Mouse (Mus musculus) left cerebral cortex, postnatal 14 days (tissue): ENCODE measurements at regions not wholly inside any gene's neighbourhood (a gene's known extent, or its start where the extent isn't known, plus 50 kb on each side); places are given as distances from the start of the nearest gene placed in this dataset.

Experiments used
- DNase-seq, 2 experiments: peaks; one replicate each; pipeline ENCODE4 v3.0.0; 2021 to 2022; ENCODE audit warnings: low spot score in 2 of 2, mixed read lengths in 1 of 2
- intact Hi-C: fragments of 180-260 bp; cut with DNase I; formaldehyde crosslinking; loops from one replicate; pipeline ENCODE4 v1.15.1; 2025

- intact Hi-C loops = no loop called here
- DNase-seq = no peak
These were observed 411.1 kb upstream of the Slc30a5 start for GRCm38 (mm10) chr13:101244326-101244725.

GRCm38 (mm10) chr13:101238860-101239259, 405.6 kb upstream of the Slc30a5 start:
- intact Hi-C loops = loop anchor here (5.0 kb wide), 4 partner anchors 248 to 453 kb away; no protein-coding TSS in a partner anchor
- DNase-seq = no peak

GRCm38 (mm10) chr13:101237035-101237434, 403.8 kb upstream of the Slc30a5 start:
- intact Hi-C loops = loop anchor here (5.0 kb wide), 4 partner anchors 250 to 455 kb away; no protein-coding TSS in a partner anchor
- no peak for DNase-seq

GRCm38 (mm10) chr13:101235846-101236245, 402.6 kb upstream of the Slc30a5 start:
- intact Hi-C loops = loop anchor here (5.0 kb wide), 4 partner anchors 251 to 456 kb away; no protein-coding TSS in a partner anchor

GRCm38 (mm10) chr13:101235110-101235509, 401.9 kb upstream of the Slc30a5 start:
- DNase-seq = no peak
- intact Hi-C loops = loop anchor here (5.0 kb wide), 4 partner anchors 252 to 457 kb away; no protein-coding TSS in a partner anchor

More at GRCm38 (mm10) chr13:101235846-101236245, 402.6 kb upstream of the Slc30a5 start:
- DNase-seq = no peak

- intact Hi-C loops = no loop called here
- no peak for DNase-seq
These were observed 401.3 kb upstream of the Slc30a5 start for GRCm38 (mm10) chr13:101234550-101234949.

GRCm38 (mm10) chr13:101233843-101234281, 400.6 kb upstream of the Slc30a5 start:
- intact Hi-C loops = no loop called here
- DNase-seq = no peak

- intact Hi-C loops = no loop called here
- peak; percentile 78 to 94 for DNase-seq
These were observed 400.1 kb upstream of the Slc30a5 start for GRCm38 (mm10) chr13:101233181-101233842.

- intact Hi-C loops = no loop called here
- DNase-seq = no peak
These were observed 396.6 kb upstream of the Slc30a5 start for GRCm38 (mm10) chr13:101229861-101230260.

GRCm38 (mm10) chr13:101225366-101225765, 392.1 kb upstream of the Slc30a5 start:
- intact Hi-C loops = no loop called here
- no peak for DNase-seq

- intact Hi-C loops = no loop called here
- no peak for DNase-seq
These were observed 388.3 kb upstream of the Slc30a5 start for GRCm38 (mm10) chr13:101221331-101222043.

GRCm38 (mm10) chr13:101219568-101219967, 386.3 kb upstream of the Slc30a5 start:
- intact Hi-C loops = no loop called here
- DNase-seq = no peak

GRCm38 (mm10) chr13:101216897-101217480, 383.8 kb upstream of the Slc30a5 start:
- no peak for DNase-seq
- intact Hi-C loops = no loop called here

- no peak for DNase-seq
- intact Hi-C loops = no loop called here
These were observed 383.2 kb upstream of the Slc30a5 start for GRCm38 (mm10) chr13:101216421-101216820.

- intact Hi-C loops = no loop called here
- no peak for DNase-seq
These were observed 382.6 kb upstream of the Slc30a5 start for GRCm38 (mm10) chr13:101215792-101216221.

GRCm38 (mm10) chr13:101215131-101215641, 382.0 kb upstream of the Slc30a5 start:
- no peak for DNase-seq
- intact Hi-C loops = no loop called here

- intact Hi-C loops = no loop called here
- DNase-seq = no peak
These were observed 380.9 kb upstream of the Slc30a5 start for GRCm38 (mm10) chr13:101214094-101214493.

- intact Hi-C loops = no loop called here
- DNase-seq = peak in 1 of 2 experiments; percentile 63
These were observed 380.1 kb upstream of the Slc30a5 start for GRCm38 (mm10) chr13:101213121-101213916.

- intact Hi-C loops = no loop called here
These were observed 379.2 kb upstream of the Slc30a5 start for GRCm38 (mm10) chr13:101212341-101212895.

More at GRCm38 (mm10) chr13:101212341-101212895, 379.2 kb upstream of the Slc30a5 start:
- DNase-seq = no peak
